Mouse (Mus musculus) retina, embryonic 14.5 days (tissue): ENCODE measurements around the gene Olfr1408.

Experiments
- DNase-seq: peaks from one replicate; pipeline ENCODE4 v3.0.0-alpha.2; 2015; ENCODE audit warnings: low spot score

Olfr1408 gene

GRCm38 (mm10) chr1:173137274-173137673 lies at the start of gene Olfr1408:
Gene Olfr1408 (minus strand): TSS chr1:173137374.
- DNase-seq, result no peak

GRCm38 (mm10) chr1:173174154-173174842 lies 37.1 kb upstream of the Olfr1408 start:
- DNase-seq, result no peak
